Mouse (Mus musculus): ENCODE data around the gene Ifnar1. TPM values are rescaled to one million over a fixed set of nuclear protein-coding genes. Genes with fewer than 3 reads are reported as not detected.
"Not testable (repeated sequence)": the region's sequence is repeated elsewhere in the genome, so short reads cannot be mapped to it uniquely, and the experiment has no call there.

Gene Ifnar1
- 25.0 and 29.7 TPM in 2 replicates for polyA plus RNA-seq (2012; rRNA removed)

DNA sequence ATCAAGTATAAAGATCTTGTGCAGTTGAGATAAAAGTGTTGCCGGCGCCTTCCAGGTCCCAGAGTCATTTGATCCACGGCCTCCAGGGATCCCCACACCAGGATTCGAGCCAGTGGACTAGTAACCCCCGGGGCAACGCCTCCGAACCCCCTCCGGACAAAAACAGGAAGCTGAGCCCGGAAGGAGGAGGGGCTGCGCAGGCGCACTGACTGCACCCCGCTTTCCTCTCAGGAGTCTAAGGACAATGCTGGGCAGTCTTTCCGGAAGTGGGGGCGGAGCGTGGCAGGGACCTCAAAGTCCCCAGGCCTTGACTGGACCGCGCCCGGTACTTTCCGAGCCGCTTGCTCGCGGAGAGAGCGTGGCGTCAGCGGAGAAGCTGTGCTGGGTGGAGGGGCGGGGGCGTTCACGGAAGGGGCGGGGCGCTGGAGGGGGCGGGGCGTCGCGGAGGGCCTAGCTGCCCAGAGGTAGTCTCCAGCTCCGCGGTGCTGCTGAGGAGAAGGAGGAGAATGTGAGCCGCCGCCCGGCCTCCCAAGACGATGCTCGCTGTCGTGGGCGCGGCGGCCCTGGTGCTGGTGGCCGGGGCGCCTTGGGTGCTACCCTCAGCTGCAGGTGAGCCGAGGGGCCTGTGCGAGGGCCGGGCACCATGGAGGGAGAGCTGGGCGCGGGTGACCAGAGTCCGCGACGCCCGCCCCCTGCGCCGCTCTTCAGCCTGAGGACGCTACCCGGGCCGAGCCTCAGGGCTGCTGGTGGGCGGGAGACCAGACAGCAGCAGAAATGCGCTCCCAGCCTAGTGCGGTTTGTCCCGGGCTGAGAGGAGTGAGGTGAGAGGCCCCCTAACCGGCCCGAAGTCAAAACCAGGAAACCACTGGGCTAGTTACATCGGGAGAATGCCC lies at the start of gene Ifnar1:
TSS of gene Ifnar1 (plus strand) at position 431 of the 893 bp plus-strand sequence.
- WGBS = under 1% methylated on average over 60 of the region's 68 CpGs
- Histone ChIP-seq H3K4me3 (replicated peaks; ENCODE audit: extremely low read depth, low read depth, low read length) (peak within 1 kb of the TSS; percentile 71), H3K4me1 (ENCODE audit: control insufficient read depth, insufficient read depth, low read length) (peaks cover 17% of the 10 kb centered on the region)
- DNase-seq = peak; percentile 98
- no peak for TF ChIP-seq CTCF (IDR thresholded peaks at IDR 0.05; ENCODE audit: insufficient read depth, low read length)
- peak; percentile 88; the same call in 1 of the 2 replicates for TF ChIP-seq POLR2A (IDR thresholded peaks at IDR 0.05; ENCODE audit: borderline replicate concordance, extremely low read depth, low read depth, low read length)

- TF ChIP-seq CTCF (IDR thresholded peaks at IDR 0.05; ENCODE audit: insufficient read depth, low read length) = no peak
- TF ChIP-seq POLR2A (IDR thresholded peaks at IDR 0.05; ENCODE audit: borderline replicate concordance, extremely low read depth, low read depth, low read length) = no peak
- Histone ChIP-seq H3K4me1 (ENCODE audit: control insufficient read depth, insufficient read depth, low read length) (peaks cover 12% of the 10 kb centered on the region; the same call in 1 of the 2 replicates), H3K4me3 (replicated peaks; ENCODE audit: extremely low read depth, low read depth, low read length) (no peak overlapping the region)
- DNase-seq = no peak
- 65% methylated on average over 3 of the region's 3 CpGs for WGBS
These were observed 47.0 kb upstream of the Ifnar1 start for GRCm38 (mm10) chr16:91438081-91438480.

DNA sequence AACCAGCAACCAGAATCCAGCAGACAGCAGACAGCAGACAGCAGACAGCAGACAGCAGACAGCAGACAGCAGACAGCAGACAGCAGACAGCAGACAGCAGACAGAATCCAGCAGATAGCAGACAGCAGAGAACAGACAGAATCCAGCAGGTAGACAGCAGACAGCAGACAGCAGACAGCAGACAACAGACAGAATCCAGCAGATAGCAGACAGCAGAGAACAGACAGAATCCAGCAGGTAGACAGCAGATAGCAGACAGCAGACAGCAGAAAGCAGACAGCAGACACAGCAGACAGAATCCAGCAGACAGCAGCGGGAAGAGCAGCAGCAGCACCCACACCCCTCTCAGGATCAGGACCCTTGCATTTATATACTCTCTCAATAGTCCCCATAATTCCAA lies 46.4 kb upstream of the Ifnar1 start:
- not testable (repeated sequence) for H3K4me3 ChIP-seq (replicated peaks; ENCODE audit: extremely low read depth, low read depth, low read length); DNase-seq
- H3K4me1 ChIP-seq (ENCODE audit: control insufficient read depth, insufficient read depth, low read length) = peaks cover 10% of the 10 kb centered on the region; the same call in 1 of the 2 replicates
- WGBS = 91% methylated on average over 1 of the region's 1 CpGs

DNA sequence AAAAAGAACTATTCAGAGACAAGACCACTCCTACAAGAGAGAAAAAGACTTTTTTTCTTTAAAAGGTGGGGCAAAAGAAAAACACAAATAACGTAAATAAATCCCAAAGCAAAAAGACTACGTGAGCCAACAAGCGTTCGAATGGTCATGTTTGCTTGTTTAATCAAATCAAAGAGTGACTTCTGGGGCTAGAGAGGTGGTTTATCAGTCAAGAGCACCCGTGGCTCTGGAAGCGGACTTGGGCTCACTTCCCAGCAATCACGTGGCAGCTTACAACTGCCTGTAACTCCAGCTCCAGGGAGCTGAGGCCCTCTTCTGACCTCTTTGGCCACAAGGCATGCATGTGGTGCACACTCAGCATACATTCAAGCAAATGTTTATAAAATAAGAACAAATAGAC lies 43.7 kb upstream of the Ifnar1 start:
- H3K4me3 ChIP-seq (replicated peaks; ENCODE audit: extremely low read depth, low read depth, low read length) = no peak overlapping the region
- TF ChIP-seq POLR2A (IDR thresholded peaks at IDR 0.05; ENCODE audit: borderline replicate concordance, extremely low read depth, low read depth, low read length) = no peak
- peak; percentile 61 for TF ChIP-seq CTCF (IDR thresholded peaks at IDR 0.05; ENCODE audit: insufficient read depth, low read length)
- 10% methylated on average over 7 of the region's 7 CpGs for WGBS
- peak; percentile 71 for DNase-seq
- peaks cover 8% of the 10 kb centered on the region; the same call in 1 of the 2 replicates for H3K4me1 ChIP-seq (ENCODE audit: control insufficient read depth, insufficient read depth, low read length)

DNA sequence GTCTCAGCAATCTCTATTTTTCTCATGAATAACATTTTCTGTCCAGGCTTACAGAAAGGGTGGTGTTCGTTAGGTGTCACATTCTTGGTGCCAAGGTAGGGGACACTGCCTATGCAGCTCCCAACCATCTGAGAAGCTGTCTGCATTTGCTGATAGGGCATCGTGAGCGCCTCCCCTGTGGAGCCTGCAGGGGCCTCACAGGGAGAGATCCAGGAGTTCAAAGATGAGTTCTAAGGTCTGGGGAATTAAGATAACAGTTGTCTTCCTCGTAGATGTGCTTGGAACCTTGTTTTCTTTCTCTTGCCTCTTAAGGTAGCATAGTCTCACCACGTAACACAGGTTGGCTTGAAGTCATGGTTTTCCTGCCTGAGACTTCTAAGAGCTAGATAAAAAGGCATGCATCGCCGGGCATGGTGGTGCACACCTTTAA lies 43.2 kb upstream of the Ifnar1 start:
- 65% methylated on average over 7 of the region's 7 CpGs for WGBS
- H3K4me1 ChIP-seq (ENCODE audit: control insufficient read depth, insufficient read depth, low read length) = peaks cover 8% of the 10 kb centered on the region; the same call in 1 of the 2 replicates
- TF ChIP-seq POLR2A (IDR thresholded peaks at IDR 0.05; ENCODE audit: borderline replicate concordance, extremely low read depth, low read depth, low read length) (no peak), CTCF (IDR thresholded peaks at IDR 0.05; ENCODE audit: insufficient read depth, low read length) (no peak)

DNA sequence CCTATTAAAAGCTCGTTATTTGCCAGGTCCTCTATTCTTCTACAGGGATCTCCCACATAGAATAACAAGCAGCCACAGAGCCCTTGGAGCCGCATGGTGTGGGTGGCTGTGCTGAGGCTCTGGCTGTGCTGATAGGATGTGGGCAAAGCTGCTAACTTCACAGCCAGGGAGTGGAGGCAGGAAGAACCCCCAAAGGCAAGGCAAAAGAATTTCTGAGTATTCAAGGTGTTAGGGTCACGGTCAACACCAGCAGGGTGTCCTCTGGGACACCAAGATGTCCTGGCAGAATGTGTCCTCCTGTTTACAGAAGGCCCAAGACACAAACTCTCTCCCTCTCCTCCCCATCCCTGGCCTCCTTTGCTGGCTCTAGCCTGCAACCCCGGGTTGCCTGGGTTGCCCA lies 42.6 kb upstream of the Ifnar1 start:
- DNase-seq = no peak
- H3K4me3 ChIP-seq (replicated peaks; ENCODE audit: extremely low read depth, low read depth, low read length) = no peak overlapping the region
- peaks cover 12% of the 10 kb centered on the region; the same call in 1 of the 2 replicates for H3K4me1 ChIP-seq (ENCODE audit: control insufficient read depth, insufficient read depth, low read length)
- 66% methylated on average over 4 of the region's 4 CpGs for WGBS
- TF ChIP-seq POLR2A (IDR thresholded peaks at IDR 0.05; ENCODE audit: borderline replicate concordance, extremely low read depth, low read depth, low read length) (no peak), CTCF (IDR thresholded peaks at IDR 0.05; ENCODE audit: insufficient read depth, low read length) (no peak)

More for the DNA sequence above, 43.2 kb upstream of the Ifnar1 start:
- H3K4me3 ChIP-seq (replicated peaks; ENCODE audit: extremely low read depth, low read depth, low read length) = no peak overlapping the region
- no peak for DNase-seq

- WGBS = 71% methylated on average over 8 of the region's 8 CpGs
- H3K4me3 ChIP-seq (replicated peaks; ENCODE audit: extremely low read depth, low read depth, low read length) = no peak overlapping the region
- no peak for DNase-seq
- no peak for TF ChIP-seq CTCF (IDR thresholded peaks at IDR 0.05; ENCODE audit: insufficient read depth, low read length)
- no peak for TF ChIP-seq POLR2A (IDR thresholded peaks at IDR 0.05; ENCODE audit: borderline replicate concordance, extremely low read depth, low read depth, low read length)
- peaks cover 13% of the 10 kb centered on the region; the same call in 1 of the 2 replicates for H3K4me1 ChIP-seq (ENCODE audit: control insufficient read depth, insufficient read depth, low read length)
These were observed 41.8 kb upstream of the Ifnar1 start for GRCm38 (mm10) chr16:91443211-91443611.

DNA sequence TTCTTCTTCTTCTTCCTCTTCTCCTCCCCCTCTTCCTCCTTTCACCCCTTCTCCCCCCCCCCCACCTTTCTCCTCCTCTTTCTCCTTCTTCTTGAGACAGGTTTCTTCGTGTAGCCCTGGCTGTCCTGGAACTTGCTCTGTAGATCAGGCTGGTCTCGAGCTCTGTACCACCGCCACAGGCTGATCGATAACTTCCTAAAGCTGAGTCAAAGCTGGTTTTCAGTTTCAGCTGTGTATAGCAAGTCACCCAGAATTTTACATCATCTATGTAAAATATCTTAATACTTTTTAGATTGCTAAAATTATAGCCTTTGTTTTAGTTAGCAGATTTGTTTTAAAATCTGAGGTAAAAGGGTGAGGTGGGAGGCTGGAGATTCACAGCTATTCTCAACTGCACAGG lies 40.2 kb upstream of the Ifnar1 start:
- DNase-seq = no peak
- TF ChIP-seq POLR2A (IDR thresholded peaks at IDR 0.05; ENCODE audit: borderline replicate concordance, extremely low read depth, low read depth, low read length) (no peak), CTCF (IDR thresholded peaks at IDR 0.05; ENCODE audit: insufficient read depth, low read length) (no peak)
- Histone ChIP-seq H3K4me3 (replicated peaks; ENCODE audit: extremely low read depth, low read depth, low read length) (no peak overlapping the region), H3K4me1 (ENCODE audit: control insufficient read depth, insufficient read depth, low read length) (peaks cover 11% of the 10 kb centered on the region; the same call in 1 of the 2 replicates)
- WGBS = 71% methylated on average over 4 of the region's 4 CpGs

GRCm38 (mm10) chr16:91445566-91445965 lies 39.5 kb upstream of the Ifnar1 start:
- no peak overlapping the region for H3K4me3 ChIP-seq (replicated peaks; ENCODE audit: extremely low read depth, low read depth, low read length)
- DNase-seq = no peak
- peaks cover 11% of the 10 kb centered on the region; the same call in 1 of the 2 replicates for H3K4me1 ChIP-seq (ENCODE audit: control insufficient read depth, insufficient read depth, low read length)
- TF ChIP-seq CTCF (IDR thresholded peaks at IDR 0.05; ENCODE audit: insufficient read depth, low read length) (no peak), POLR2A (IDR thresholded peaks at IDR 0.05; ENCODE audit: borderline replicate concordance, extremely low read depth, low read depth, low read length) (no peak)
- WGBS = 62% methylated on average over 5 of the region's 5 CpGs

All from lung, adult 2 months (tissue).